Mouse (Mus musculus) adrenal gland, postnatal 14 days (tissue): ENCODE measurements around the gene Fkbp5. TPM values are rescaled to one million over a fixed set of nuclear protein-coding genes. Genes with fewer than 3 reads are reported as not detected.

ENCODE experiments used
- DNase-seq: peaks from one replicate; pipeline ENCODE4 v3.0.0; 2021; ENCODE audit warnings: mixed read lengths
- total RNA-seq: library from RNA; stranded (reverse); gene quantifications from 2 replicates; pipeline ENCODE4 v1.2.3, GENCODE M21; 2021

Gene Fkbp5
- total RNA-seq, 1 experiment from 2014 or later, result 73.0 TPM

GRCm38 (mm10) chr17:28504182-28504581, 13.1 kb downstream of the Fkbp5 start:
- DNase-seq, result no peak

- peak; percentile 43 for DNase-seq
Measured at GRCm38 (mm10) chr17:28502196-28502821, 15.0 kb downstream of the Fkbp5 start.

GRCm38 (mm10) chr17:28500465-28500864, 16.9 kb downstream of the Fkbp5 start:
- no peak for DNase-seq

- DNase-seq, result no peak
Measured at GRCm38 (mm10) chr17:28499190-28499589, 18.1 kb downstream of the Fkbp5 start.

GRCm38 (mm10) chr17:28495832-28496231, 21.5 kb downstream of the Fkbp5 start:
- DNase-seq, result no peak

- no peak for DNase-seq
Measured at GRCm38 (mm10) chr17:28491035-28491770, 26.1 kb downstream of the Fkbp5 start.

- no peak for DNase-seq
Measured at GRCm38 (mm10) chr17:28488258-28489013, 28.9 kb downstream of the Fkbp5 start.

- no peak for DNase-seq
Measured at GRCm38 (mm10) chr17:28487584-28488257, 29.6 kb downstream of the Fkbp5 start.

GRCm38 (mm10) chr17:28486720-28487119, 30.6 kb downstream of the Fkbp5 start:
- DNase-seq, result no peak

GRCm38 (mm10) chr17:28485977-28486400, 31.3 kb downstream of the Fkbp5 start:
- peak; percentile 99 for DNase-seq

GRCm38 (mm10) chr17:28485446-28485948, 31.8 kb downstream of the Fkbp5 start:
- DNase-seq, result peak; percentile 79

GRCm38 (mm10) chr17:28484704-28485445, 32.5 kb downstream of the Fkbp5 start:
- DNase-seq, result peak; percentile 51

GRCm38 (mm10) chr17:28477421-28477820, 39.9 kb downstream of the Fkbp5 start:
- no peak for DNase-seq

GRCm38 (mm10) chr17:28476441-28476840, 40.9 kb downstream of the Fkbp5 start:
- DNase-seq, result no peak

GRCm38 (mm10) chr17:28475593-28476325, 41.6 kb downstream of the Fkbp5 start:
- no peak for DNase-seq

GRCm38 (mm10) chr17:28472696-28473095, 44.6 kb downstream of the Fkbp5 start:
- peak; percentile 62 for DNase-seq

- DNase-seq, result no peak
Measured at GRCm38 (mm10) chr17:28470876-28471275, 46.5 kb downstream of the Fkbp5 start.

GRCm38 (mm10) chr17:28467749-28468148, 49.6 kb downstream of the Fkbp5 start:
- no peak for DNase-seq

- no peak for DNase-seq
Measured at GRCm38 (mm10) chr17:28465968-28466367, 51.4 kb downstream of the Fkbp5 start.

- peak; percentile 44 for DNase-seq
Measured at GRCm38 (mm10) chr17:28463701-28464443, 53.5 kb downstream of the Fkbp5 start.
